Mouse (Mus musculus) embryonic fibroblast, embryonic 13.5 days (primary cell): ENCODE measurements around the gene Emg1.

ENCODE experiments used
- CTCF ChIP-seq: IDR thresholded peaks from 2 replicates; pipeline ENCODE4 v1.5.1; 2011; ENCODE audit warnings: mild to moderate bottlenecking, control low read depth, low read length, moderate library complexity, borderline replicate concordance; ENCODE audit not compliant: insufficient read depth
- POLR2A ChIP-seq: IDR thresholded peaks from 2 replicates; pipeline ENCODE4 v1.6.1; 2011; ENCODE audit warnings: low read depth, mild to moderate bottlenecking, control low read depth, low read length, moderate library complexity

DNA sequence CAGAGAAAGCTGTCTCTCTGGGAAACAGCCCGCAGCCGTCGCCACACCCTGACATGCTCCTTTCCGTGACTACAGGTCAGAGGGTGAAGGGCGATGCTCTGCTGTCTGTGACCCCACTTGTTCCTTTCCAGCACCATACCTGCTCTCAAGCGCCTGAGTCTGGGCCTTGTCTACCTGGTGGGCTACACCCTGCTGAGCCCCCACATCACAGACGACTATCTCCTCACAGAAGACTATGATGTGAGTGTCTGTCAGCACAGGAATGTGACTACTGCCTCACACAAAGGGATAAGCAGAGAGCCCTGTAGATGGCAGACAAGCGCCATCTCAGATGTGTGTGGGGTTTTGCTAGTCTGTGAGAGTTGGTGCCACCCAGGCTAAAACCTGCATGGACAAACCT lies 10.6 kb downstream of the Emg1 start:
- TF ChIP-seq CTCF (no peak), POLR2A (no peak)
